Mouse (Mus musculus) kidney, postnatal 4 days (tissue): ENCODE measurements around the gene Hdac4.
A peak's percentile ranks its signal among the peaks of the same experiment; 100 is the strongest.

Experiments used
- DNase-seq, 2 experiments: peaks; one replicate each; pipeline ENCODE4 v3.0.0; 2021; ENCODE audit warnings: mixed read lengths in 2 of 2

Hdac4 gene

DNA sequence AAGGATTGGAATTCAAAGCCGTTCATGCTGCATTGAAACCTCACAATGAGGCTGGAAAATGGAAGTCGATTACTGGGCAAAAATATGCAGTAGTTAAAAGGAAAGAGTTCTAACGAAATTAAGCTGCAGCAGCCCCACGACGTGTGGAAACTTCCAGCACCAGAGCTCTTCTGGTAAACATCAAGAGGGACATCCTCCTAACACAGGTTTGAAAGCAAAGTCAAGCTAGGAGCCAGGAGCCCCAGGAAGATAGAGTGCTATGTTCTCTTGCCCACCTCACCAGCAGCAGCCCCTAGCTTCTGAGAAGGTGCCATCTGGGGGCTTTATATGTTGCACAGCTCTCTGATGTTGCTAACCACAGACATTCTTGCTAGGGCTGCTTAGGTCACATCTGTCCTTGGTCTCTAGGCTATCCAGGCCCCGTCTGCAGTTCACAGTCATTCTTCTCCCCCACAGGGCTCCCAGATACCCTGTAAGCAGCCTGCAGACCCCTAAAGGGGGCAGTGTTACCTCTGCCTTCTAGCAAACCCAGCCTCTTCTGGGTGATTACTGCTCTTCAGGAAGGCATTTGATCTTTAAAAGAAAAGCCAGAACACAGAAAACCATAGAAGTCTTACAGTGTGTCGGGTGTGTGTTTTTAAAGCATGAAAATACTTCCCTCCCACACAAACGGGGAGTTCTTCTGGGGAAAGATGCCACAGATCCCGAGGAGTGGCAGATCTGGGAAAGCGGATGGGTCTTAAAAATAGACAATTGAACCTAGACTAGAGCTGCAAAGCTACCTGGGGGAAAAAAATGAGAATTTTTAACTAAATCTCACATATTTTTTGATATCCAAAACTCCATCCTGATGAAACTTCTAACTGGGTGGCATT, 17.2 kb downstream of the Hdac4 start:
- peak; percentile 38 to 56 for DNase-seq

DNA sequence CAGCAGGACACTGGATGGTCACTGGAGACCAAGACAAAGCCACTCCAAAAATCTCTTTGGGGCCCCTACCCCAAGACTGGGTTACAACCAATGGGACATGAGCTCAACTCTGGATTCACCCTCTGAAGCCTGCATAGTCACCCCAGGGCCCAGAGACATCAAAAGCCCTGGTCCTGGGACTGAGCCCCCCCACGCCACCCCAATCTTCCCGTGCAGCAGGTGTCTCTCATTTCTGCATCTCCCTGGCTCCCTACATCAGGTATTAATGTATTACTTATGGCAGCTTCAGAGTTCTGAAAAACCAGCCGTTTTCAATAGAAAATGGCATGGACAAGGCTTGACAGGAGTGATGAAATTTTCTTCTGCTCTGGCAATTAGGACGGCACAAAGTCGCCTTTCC, 17.9 kb downstream of the Hdac4 start:
- DNase-seq = no peak

- DNase-seq = no peak
Measured at GRCm38 (mm10) chr1:92177196-92177595, 18.3 kb downstream of the Hdac4 start.

GRCm38 (mm10) chr1:92175266-92175665, 20.2 kb downstream of the Hdac4 start:
- DNase-seq = no peak

DNA sequence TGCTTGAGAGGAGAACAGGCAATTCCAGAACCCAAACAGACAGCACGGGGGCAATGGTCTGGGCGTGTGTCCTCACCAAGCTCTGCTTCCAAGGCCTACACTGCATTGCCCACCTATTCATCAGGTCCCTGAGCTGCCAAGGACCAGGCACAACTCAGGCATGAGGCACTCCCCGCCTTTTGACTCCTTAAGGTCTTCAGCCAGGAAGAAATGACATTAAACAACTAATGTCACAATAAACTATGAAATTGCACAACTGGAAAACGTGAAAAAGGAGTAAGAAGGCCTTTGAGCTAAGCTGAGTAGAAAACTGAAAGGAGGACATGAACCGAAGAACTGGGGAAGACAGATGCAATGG, 20.6 kb downstream of the Hdac4 start:
- DNase-seq = no peak

DNA sequence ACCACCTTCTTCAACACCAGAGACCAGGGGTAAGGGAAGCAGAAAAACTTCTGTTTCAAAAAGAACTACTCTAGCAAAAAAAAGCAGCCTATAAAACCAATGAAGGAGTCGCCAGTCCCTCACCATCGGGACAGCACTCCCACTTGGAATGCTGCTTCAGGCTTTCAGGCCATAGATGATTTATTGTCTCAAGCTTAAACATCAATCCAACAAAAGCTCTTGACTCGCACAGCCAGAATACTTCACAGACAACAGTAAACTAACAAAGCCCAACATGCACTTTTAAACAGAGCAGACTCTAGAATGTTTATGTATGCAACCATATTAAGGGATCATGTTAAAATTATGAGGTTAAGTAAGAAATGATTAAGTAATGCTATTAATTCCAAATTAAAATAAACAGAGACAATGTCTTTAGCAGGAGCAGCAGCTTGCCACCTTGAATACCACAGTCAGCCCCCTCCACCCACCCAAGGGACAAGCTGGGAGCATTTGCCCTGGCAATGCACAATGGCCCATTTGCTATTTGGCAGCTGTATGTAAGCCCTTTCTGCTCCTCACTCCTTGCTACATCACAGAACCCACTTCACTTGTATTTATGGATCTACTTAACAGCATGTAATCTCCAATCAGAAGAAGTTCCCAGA, 21.1 kb downstream of the Hdac4 start:
- DNase-seq = peak in 1 of 2 experiments; percentile 30

GRCm38 (mm10) chr1:92170616-92171235, 24.8 kb downstream of the Hdac4 start:
- DNase-seq = no peak

DNA sequence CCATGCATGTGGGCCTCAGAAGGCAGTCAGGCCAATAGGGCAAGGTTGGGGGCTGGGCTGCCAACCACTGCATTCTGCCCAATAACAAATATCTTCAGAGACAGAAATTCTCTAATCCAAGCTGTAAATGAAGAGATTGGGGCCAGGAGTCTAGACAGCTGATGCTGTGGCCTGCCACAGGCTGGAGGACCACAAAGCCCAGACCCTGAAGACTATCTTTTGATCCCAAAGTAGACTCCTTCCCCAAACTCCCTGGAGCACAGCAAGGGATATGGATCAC, 25.8 kb downstream of the Hdac4 start:
- DNase-seq = no peak

DNA sequence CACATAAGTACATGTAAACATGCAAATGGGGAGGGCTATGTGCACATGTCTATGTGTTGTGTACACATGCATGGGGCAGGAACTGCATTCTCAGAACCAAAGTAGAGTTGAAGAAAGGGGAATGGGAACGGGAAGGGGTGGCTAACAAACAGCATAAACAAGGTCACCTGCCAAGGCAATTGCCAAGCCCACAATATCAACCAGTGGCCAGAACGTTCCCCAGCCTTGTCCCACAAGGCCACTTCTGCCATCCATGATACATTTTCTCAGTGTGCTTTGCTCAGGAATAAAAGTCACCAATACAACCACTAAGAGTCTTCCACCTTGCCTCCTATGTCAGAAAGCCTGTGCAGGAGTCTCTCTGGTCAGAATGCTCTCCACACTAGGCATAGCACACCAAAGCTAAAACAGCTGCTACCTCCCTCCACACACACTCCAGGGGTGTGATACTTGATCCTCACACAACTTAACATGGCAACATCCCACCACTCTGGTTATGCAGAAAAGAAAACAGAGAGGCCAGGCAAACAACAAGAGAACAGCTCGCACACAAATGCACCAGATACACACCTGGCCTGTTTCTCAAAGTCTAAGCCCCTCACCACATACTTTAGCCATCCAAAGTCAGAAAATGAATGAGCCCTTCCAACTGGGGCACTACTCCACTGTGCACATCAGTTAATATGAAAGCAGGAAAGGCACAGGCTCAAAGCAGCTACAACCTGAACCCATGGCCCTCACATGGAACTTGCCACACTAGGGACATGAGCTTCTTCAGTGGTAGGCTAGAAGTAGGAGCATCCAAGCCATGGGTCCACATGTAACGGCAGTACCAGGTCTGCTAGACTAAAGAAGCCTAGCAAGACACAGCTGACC, 26.4 kb downstream of the Hdac4 start:
- no peak for DNase-seq

GRCm38 (mm10) chr1:92163932-92164331, 31.6 kb downstream of the Hdac4 start:
- DNase-seq = no peak

GRCm38 (mm10) chr1:92159804-92160203, 35.7 kb downstream of the Hdac4 start:
- DNase-seq = no peak

GRCm38 (mm10) chr1:92150201-92150600, 45.3 kb downstream of the Hdac4 start:
- no peak for DNase-seq

- no peak for DNase-seq
Measured at GRCm38 (mm10) chr1:92148527-92148926, 47.0 kb downstream of the Hdac4 start.

DNA sequence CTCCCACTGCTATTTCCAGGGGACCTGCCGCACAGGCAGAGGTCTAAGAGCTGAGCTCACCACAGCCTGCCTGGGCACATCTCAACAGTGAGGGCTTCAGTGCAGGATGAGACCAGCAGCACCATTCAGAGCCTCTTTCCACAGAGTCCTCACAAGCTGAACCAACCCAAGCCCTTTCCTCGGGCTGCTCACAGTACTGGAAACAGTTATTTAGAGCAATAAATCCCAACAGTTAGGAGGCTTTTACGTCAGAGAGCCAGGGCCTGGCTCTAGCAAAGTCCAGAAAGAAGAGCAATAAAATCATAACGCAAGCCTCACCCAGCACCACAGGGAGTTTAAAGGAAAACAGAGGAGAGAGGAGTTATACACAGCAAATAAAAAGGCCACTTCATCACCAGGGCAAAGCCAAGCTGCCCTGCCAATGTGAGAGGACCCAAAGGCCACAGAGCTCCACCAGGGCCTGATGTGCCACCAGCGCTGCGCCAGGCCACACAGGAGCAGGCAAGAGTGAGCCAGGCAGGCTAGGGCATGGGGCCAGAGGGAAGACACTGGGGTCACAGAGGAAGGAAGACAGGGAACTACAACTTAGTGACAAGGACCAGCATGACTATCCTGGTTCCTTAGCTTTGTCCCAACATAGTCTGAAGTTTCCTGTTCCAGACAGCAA, 50.5 kb downstream of the Hdac4 start:
- no peak for DNase-seq

- no peak for DNase-seq
Measured at GRCm38 (mm10) chr1:92143331-92143895, 52.1 kb downstream of the Hdac4 start.

- no peak for DNase-seq
Measured at GRCm38 (mm10) chr1:92142793-92143192, 52.7 kb downstream of the Hdac4 start.

GRCm38 (mm10) chr1:92139001-92139400, 56.5 kb downstream of the Hdac4 start:
- DNase-seq = no peak

DNA sequence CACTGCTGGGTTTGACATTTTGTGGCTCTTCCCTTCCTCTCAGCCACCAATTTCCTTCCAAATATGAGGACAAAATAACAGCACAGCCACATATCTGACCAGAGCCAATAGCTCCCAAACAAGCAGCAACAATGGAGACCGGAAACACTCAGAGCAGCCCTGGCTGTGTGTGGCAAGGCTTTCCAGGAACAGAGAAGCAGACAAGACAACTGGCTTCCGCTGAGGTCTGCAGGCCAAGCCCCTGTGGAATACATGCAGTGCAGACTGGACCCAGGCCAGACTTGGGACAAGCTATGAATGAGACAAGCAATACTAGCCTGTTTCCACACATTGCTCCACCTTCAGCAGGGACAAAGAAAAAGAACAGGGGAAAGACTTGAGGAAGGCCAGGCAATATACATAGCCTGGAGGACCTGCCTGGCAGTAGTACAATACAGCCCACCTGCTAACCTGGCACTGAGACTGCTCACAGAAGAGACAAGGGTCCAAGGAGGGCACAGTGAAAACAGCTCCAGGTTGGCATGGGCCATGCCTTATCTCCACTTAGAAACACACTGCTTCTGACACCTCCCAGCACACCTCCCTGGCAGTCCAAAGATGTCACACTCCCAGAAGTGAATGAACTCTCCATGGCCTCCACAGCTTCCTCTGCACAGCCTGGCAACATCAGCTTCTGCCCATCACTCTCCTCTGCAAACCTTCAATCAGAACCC, 58.2 kb downstream of the Hdac4 start:
- peak; percentile 76 to 83 for DNase-seq

- no peak for DNase-seq
Measured at GRCm38 (mm10) chr1:92136362-92136761, 59.1 kb downstream of the Hdac4 start.

- no peak for DNase-seq
Measured at GRCm38 (mm10) chr1:92132181-92132580, 63.3 kb downstream of the Hdac4 start.

DNA sequence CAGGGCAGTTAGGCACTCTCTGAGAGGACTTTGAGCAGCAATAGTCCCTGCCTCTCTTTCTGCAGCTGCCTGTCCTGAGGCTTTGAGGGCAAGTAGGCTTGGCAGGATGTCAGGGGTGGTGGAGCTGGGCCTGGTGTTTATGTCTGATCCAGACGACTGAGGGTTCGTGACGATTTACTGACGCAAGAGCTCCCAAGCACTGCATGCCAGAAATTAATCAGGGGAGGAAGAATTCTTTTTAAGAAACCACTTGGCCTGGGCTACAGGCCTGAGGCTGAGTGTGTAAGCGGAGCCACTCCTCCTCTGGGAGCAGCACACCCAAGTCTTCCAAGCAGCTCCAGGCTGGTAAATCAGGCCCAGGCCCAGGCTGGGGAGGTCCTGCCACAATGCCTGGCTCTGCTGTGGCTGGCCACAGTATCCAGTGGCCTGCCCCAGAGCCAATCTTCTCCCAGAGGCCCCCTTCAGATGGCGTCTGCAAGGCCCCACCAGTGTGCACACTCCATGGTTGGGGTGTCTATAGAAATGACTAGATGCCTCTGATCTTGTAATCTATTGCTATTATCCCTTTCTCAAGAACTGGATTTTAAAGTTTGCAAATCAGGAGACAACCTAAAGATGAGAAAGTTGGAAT, 64.9 kb downstream of the Hdac4 start:
- peak; percentile 75 to 83 for DNase-seq
